Mouse (Mus musculus) ES-E14 (cell line): ENCODE measurements at regions not wholly inside any gene's neighbourhood (a gene's known extent, or its start where the extent isn't known, plus 50 kb on each side); places are given as distances from the start of the nearest gene placed in this dataset.

Experiments
- DNase-seq: peaks from one replicate; pipeline ENCODE4 v3.0.0-alpha.2; 2013; ENCODE audit warnings: low read depth, low spot score
- H3K27ac ChIP-seq: 2 replicates; pipeline ENCODE4 v1.5.1; 2012; ENCODE audit warnings: low read depth, mild to moderate bottlenecking, low read length, moderate library complexity, mixed read lengths; ENCODE audit not compliant: poor library complexity, insufficient read depth, severe bottlenecking
- H3K36me3 ChIP-seq: 2 replicates; pipeline ENCODE4 v1.6.1; 2012; ENCODE audit warnings: mild to moderate bottlenecking, low read length, moderate library complexity, mixed read lengths; ENCODE audit not compliant: control insufficient read depth, poor library complexity, insufficient read depth, severe bottlenecking
- H3K4me1 ChIP-seq, 2 experiments: fragments of 150-350 bp in 1 of 2; sonication (generic) in 1 of 2; 2 replicates each; pipeline ENCODE4 v1.6.1; 2012; ENCODE audit warnings: low read length in 2 of 2, mild to moderate bottlenecking in 1 of 2, mixed read lengths in 1 of 2; ENCODE audit not compliant: control insufficient read depth in 2 of 2, insufficient read depth in 2 of 2, poor library complexity in 1 of 2
- H3K4me3 ChIP-seq, 2 experiments: fragments of 150-350 bp in 1 of 2; sonication (generic) in 1 of 2; 2 replicates each; pipeline ENCODE4 v1.5.1; 2012; ENCODE audit warnings: low read length in 2 of 2, low read depth in 1 of 2, mild to moderate bottlenecking in 1 of 2, mixed read lengths in 1 of 2; ENCODE audit not compliant: insufficient read depth in 1 of 2, poor library complexity in 1 of 2, severe bottlenecking in 1 of 2
- H3K9ac ChIP-seq: 2 replicates; pipeline ENCODE4 v1.6.1; 2012; ENCODE audit warnings: low read depth, mild to moderate bottlenecking, low read length, mixed read lengths; ENCODE audit not compliant: poor library complexity, insufficient read depth, severe bottlenecking
- H3K9me3 ChIP-seq: fragments of 150-350 bp; sonication (generic); 2 replicates; pipeline ENCODE4 v1.6.1; 2012; ENCODE audit warnings: low read depth, mild to moderate bottlenecking, low read length; ENCODE audit not compliant: control insufficient read depth, insufficient read depth
- CHD2 ChIP-seq: IDR thresholded peaks from 2 replicates; pipeline ENCODE4 v1.6.1; 2014; ENCODE audit warnings: mild to moderate bottlenecking, low read depth, low read length, inconsistent platforms
- HCFC1 ChIP-seq: IDR thresholded peaks from 2 replicates; pipeline ENCODE4 v1.6.1; 2012; ENCODE audit warnings: low read length, inconsistent platforms, borderline replicate concordance; ENCODE audit not compliant: insufficient read depth
- MAFK ChIP-seq: IDR thresholded peaks from 2 replicates; pipeline ENCODE4 v1.6.1; 2014; ENCODE audit warnings: mild to moderate bottlenecking, low read depth, low read length, inconsistent platforms; ENCODE audit not compliant: insufficient read depth
- ZC3H11A ChIP-seq: IDR thresholded peaks from 2 replicates; pipeline ENCODE4 v1.6.1; 2012; ENCODE audit warnings: low read depth, mild to moderate bottlenecking, inconsistent platforms, low read length, borderline replicate concordance
- ZNF384 ChIP-seq: IDR thresholded peaks from 2 replicates; pipeline ENCODE4 v1.6.1; 2012; ENCODE audit warnings: low read depth, low read length, inconsistent platforms
- in situ Hi-C, 2 experiments: fragments of 600-800 bp; cut with MboI; formaldehyde crosslinking; loops; one replicate each; pipeline ENCODE4 v1.15.1; 2025; ENCODE audit warnings: low sequenced_read_pairs in 2 of 2, inconsistent platforms in 1 of 2; ENCODE audit not compliant: unreplicated experiment in 2 of 2

DNA sequence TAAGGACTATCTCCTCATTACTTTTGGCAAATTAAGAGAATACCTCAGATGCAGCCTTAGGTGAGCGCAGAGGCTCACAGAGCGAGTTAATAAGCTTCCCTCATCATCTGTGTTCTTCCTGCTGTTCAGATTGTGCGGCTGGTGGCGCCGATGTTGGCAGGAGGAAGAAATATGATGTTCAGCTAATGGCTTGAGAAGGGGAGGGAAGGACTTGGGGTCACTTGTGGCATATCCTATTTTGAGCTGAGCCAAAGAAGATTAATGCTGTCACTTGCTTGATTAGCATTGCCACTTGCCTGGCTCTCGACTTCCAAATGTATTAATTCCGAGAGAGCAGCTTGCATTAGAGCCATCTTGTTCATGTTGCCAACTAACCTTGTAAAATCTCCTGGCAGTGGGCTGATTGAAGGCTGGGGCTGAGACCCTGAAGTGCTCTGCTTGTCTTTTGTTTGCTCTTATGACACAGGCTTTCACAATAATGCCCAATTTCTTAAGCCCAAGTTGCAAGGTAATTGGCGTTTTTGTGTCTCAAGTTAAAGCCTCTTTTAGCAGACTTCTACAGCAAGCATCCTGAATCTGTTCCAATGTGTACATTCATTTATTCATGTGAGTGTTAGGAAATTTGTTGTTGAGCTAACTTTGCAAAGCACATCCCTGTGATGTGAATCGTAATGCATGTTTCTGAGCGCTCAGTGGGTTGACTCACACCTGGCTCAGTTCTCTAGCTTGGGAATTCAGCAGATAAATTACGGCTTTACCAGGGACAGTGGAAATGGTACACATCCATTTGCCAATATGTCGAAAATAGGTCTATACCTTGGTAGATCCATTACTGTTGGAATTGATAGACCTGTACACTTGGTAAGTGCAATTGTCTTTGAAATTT, 167.6 kb downstream of the Fam173b start:
- Histone ChIP-seq H3K4me1 (no peaks in the 10 kb centered on the region), H3K9ac (no peak overlapping the region), H3K27ac (no peak overlapping the region), H3K9me3 (no peaks in the 10 kb centered on the region), H3K36me3 (no peaks in the 10 kb centered on the region), H3K4me3 (no peak overlapping the region)
- in situ Hi-C loops: no loop called here
- DNase-seq: no peak
- no peak for TF ChIP-seq HCFC1
- no peak for TF ChIP-seq ZC3H11A
- no peak for TF ChIP-seq CHD2
- TF ChIP-seq ZNF384: no peak
- no peak for TF ChIP-seq MAFK

GRCm38 (mm10) chr15:31783081-31783480, 181.4 kb downstream of the Fam173b start:
- Histone ChIP-seq H3K36me3 (no peaks in the 10 kb centered on the region), H3K27ac (no peak overlapping the region), H3K9me3 (no peaks in the 10 kb centered on the region), H3K4me1 (no peaks in the 10 kb centered on the region), H3K9ac (no peak overlapping the region), H3K4me3 (no peak overlapping the region)
- in situ Hi-C loops: no loop called here
- TF ChIP-seq HCFC1: no peak
- no peak for TF ChIP-seq ZC3H11A
- TF ChIP-seq MAFK: no peak
- TF ChIP-seq ZNF384: no peak
- no peak for TF ChIP-seq CHD2
- DNase-seq: no peak

GRCm38 (mm10) chr15:31785022-31785421, 183.4 kb downstream of the Fam173b start:
- Histone ChIP-seq H3K4me1 (no peaks in the 10 kb centered on the region), H3K36me3 (no peaks in the 10 kb centered on the region), H3K9ac (no peak overlapping the region), H3K4me3 (no peak overlapping the region), H3K27ac (no peak overlapping the region), H3K9me3 (no peaks in the 10 kb centered on the region)
- in situ Hi-C loops: no loop called here
- TF ChIP-seq HCFC1: no peak
- peak; percentile 89 for TF ChIP-seq MAFK
- no peak for DNase-seq

- H3K27ac ChIP-seq: no peak overlapping the region
- no peak overlapping the region for H3K9ac ChIP-seq
- H3K4me3 ChIP-seq: no peak overlapping the region
- no peaks in the 10 kb centered on the region for H3K9me3 ChIP-seq
- in situ Hi-C loops: no loop called here
- no peaks in the 10 kb centered on the region for H3K36me3 ChIP-seq
- no peaks in the 10 kb centered on the region for H3K4me1 ChIP-seq
- TF ChIP-seq HCFC1 (no peak), MAFK (no peak), ZNF384 (no peak), ZC3H11A (no peak), CHD2 (no peak)
- no peak for DNase-seq
These were observed 197.2 kb downstream of the Fam173b start for GRCm38 (mm10) chr15:31798863-31799262.
